Mouse (Mus musculus) forebrain, embryonic 11.5 days (tissue): Measurements from ENCODE around the gene Gucy2c. TPM values are rescaled to one million over a fixed set of nuclear protein-coding genes. Genes with fewer than 3 reads are reported as not detected.

Experiments used
- ATAC-seq: fragments of 200-750 bp; cut with Nextera tagmentation; replicated peaks from 2 replicates; pipeline ENCODE4 v1.8.0; 2017; ENCODE audit warnings: moderate TSS enrichment; ENCODE audit not compliant: low FRiP score
- DNase-seq: peaks from one replicate; pipeline ENCODE4 v3.0.0-alpha.2; 2017; ENCODE audit warnings: low spot score
- H3K27ac ChIP-seq: fragments of 300-500 bp; sonication (generic); 2 replicates; pipeline ENCODE4 v1.5.1; 2014; ENCODE audit warnings: low read depth, low read length
- H3K27me3 ChIP-seq: fragments of 300-500 bp; sonication (generic); 2 replicates; pipeline ENCODE4 v1.6.1; 2014; ENCODE audit warnings: mild to moderate bottlenecking, low read length, mixed read lengths; ENCODE audit not compliant: control insufficient read depth, insufficient read depth
- H3K36me3 ChIP-seq: fragments of 300-500 bp; sonication (generic); 2 replicates; pipeline ENCODE4 v1.6.1; 2014; ENCODE audit warnings: mild to moderate bottlenecking, low read length, moderate library complexity, mixed read lengths; ENCODE audit not compliant: control insufficient read depth, insufficient read depth
- H3K4me1 ChIP-seq: fragments of 300-500 bp; sonication (generic); replicated peaks from 2 replicates; pipeline ENCODE4 v1.6.1; 2014; ENCODE audit warnings: low read length, mixed read lengths; ENCODE audit not compliant: control insufficient read depth, insufficient read depth
- H3K4me2 ChIP-seq: fragments of 300-500 bp; sonication (generic); 2 replicates; pipeline ENCODE4 v1.6.1; 2014; ENCODE audit warnings: low read depth, mild to moderate bottlenecking, low read length, moderate library complexity, mixed read lengths; ENCODE audit not compliant: severe bottlenecking
- H3K4me3 ChIP-seq: fragments of 300-500 bp; sonication (generic); 2 replicates; pipeline ENCODE4 v1.5.1; 2014; ENCODE audit warnings: low read depth, low read length
- H3K9ac ChIP-seq: fragments of 300-500 bp; sonication (generic); 2 replicates; pipeline ENCODE4 v1.6.1; 2014; ENCODE audit warnings: low read length
- H3K9me3 ChIP-seq: fragments of 300-500 bp; sonication (generic); 2 replicates; pipeline ENCODE4 v1.6.1; 2016; ENCODE audit warnings: low read length, mixed read lengths; ENCODE audit not compliant: control insufficient read depth
- WGBS: fragments of 180-500 bp; shearing (Covaris S2); extraction: QIAGEN DNeasy Blood & Tissue Kit; methylation state at CpG from one replicate; pipeline ENCODE4 v1.1.7; 2014; 5-methylcytosine and 5-hydroxymethylcytosine counted together
- polyA plus RNA-seq: library from polyadenylated mRNA; unstranded; fragments of >200 nt; fragmentation: Nextera tagmentation; extraction: Ambion mirVana; gene quantifications from 2 replicates; pipeline ENCODE4 v1.2.1, GENCODE M21; 2014

The Gucy2c gene
- polyA plus RNA-seq, 1 experiment from 2014 or later, result not detected

DNA sequence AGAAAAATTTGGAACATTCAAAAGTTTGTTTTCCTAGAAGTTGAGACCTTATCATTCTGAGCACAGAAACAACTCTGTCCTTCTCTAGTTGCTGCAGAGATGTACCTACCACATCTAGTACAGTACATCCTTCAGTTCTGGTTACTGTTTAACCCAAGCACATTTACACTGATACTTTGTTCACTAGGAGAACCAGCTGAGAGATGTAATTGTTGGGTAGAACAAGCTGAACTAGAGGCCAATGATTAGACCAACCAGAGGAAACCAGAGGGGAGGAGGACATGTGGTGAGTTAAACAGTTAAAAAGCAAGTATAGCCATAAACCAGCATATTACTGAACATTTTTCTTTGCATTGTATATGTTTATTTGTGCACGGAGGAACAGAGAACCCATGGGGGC, 5.2 kb downstream of the Gucy2c start:
- Histone ChIP-seq H3K27ac (no peak overlapping the region), H3K4me2 (no peak overlapping the region), H3K9ac (no peak overlapping the region), H3K4me3 (no peak overlapping the region), H3K36me3 (no peaks in the 10 kb centered on the region), H3K27me3 (no peaks in the 10 kb centered on the region), H3K9me3 (no peaks in the 10 kb centered on the region), H3K4me1 (no peaks in the 10 kb centered on the region)
- 88% methylated on average over 1 of the region's 1 CpGs for WGBS
- DNase-seq (no peak), ATAC-seq (no peak)

DNA sequence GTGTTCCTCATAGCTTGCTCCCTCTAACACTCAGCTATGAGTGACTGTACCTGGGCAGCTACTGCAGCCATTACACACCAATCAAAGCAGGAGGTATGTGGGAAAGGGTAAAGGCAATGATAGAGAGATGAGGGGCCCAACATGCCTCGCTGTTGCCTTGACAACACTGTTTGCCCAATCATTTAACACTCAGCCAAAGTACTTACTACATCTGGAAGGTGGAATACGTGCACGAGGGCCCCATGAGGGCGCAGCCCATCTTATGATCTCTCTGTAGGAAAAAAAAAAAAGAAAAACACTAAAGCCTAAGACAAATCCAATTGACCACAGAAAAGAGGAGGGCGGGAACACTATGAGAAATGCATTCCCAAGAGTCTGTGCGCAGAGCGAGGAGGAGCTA, 11.7 kb downstream of the Gucy2c start:
- Histone ChIP-seq H3K9ac (no peak overlapping the region), H3K27ac (no peak overlapping the region), H3K36me3 (no peaks in the 10 kb centered on the region), H3K4me2 (no peak overlapping the region), H3K9me3 (no peaks in the 10 kb centered on the region), H3K4me3 (no peak overlapping the region), H3K4me1 (no peaks in the 10 kb centered on the region), H3K27me3 (no peaks in the 10 kb centered on the region)
- no peak for ATAC-seq
- DNase-seq, result no peak
- WGBS, result 89% methylated on average over 7 of the region's 7 CpGs

DNA sequence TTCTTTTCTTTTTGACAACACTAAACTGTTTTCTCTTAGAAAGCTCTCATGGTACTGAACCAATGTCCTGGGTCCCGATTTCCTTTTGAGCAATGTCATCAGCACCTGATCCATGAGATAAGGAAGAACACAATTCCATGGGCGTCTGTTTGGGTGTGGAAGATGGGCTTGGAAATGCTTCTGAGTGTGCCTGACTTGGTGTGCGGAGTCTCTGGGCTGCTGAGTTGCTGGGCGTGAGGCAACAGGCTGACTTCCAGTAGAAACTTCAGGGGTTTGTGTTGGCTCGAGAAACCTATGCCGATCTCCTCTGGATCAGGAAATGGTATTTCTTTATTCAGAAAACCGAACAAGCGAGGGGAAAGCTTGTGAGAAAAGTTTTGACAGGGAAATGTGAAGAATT, 12.4 kb downstream of the Gucy2c start:
- Histone ChIP-seq H3K9ac (no peak overlapping the region), H3K4me3 (no peak overlapping the region), H3K27me3 (no peaks in the 10 kb centered on the region), H3K27ac (no peak overlapping the region), H3K4me1 (no peaks in the 10 kb centered on the region), H3K9me3 (no peaks in the 10 kb centered on the region), H3K36me3 (no peaks in the 10 kb centered on the region), H3K4me2 (no peak overlapping the region)
- WGBS, result 85% methylated on average over 8 of the region's 8 CpGs
- ATAC-seq (no peak), DNase-seq (no peak)

DNA sequence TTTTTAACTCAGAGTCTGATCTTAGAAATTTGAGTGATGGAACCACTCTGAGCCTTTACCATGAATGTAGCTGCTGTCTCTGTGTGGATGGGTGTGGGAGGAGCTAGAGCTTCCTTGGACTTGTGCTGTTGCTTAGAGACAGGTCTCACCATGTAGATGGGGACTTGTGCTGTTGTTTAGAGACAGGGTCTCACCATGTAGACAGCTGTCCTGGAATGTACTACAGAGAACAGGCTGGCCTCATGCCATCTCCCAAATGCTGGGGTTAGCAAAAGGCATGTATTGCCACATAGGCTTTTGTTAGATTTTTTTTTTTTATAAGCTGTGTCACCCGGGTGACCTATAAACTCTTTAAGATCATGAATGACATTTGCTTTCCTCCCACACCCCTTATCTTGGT, 17.7 kb downstream of the Gucy2c start:
- H3K9me3 ChIP-seq, result no peaks in the 10 kb centered on the region
- H3K4me3 ChIP-seq, result no peak overlapping the region
- DNase-seq, result no peak
- H3K9ac ChIP-seq, result no peak overlapping the region
- H3K27me3 ChIP-seq, result no peaks in the 10 kb centered on the region
- 93% methylated on average over 1 of the region's 1 CpGs for WGBS
- no peak overlapping the region for H3K27ac ChIP-seq
- H3K4me1 ChIP-seq, result no peaks in the 10 kb centered on the region
- ATAC-seq, result no peak
- H3K4me2 ChIP-seq, result no peak overlapping the region
- no peaks in the 10 kb centered on the region for H3K36me3 ChIP-seq

DNA sequence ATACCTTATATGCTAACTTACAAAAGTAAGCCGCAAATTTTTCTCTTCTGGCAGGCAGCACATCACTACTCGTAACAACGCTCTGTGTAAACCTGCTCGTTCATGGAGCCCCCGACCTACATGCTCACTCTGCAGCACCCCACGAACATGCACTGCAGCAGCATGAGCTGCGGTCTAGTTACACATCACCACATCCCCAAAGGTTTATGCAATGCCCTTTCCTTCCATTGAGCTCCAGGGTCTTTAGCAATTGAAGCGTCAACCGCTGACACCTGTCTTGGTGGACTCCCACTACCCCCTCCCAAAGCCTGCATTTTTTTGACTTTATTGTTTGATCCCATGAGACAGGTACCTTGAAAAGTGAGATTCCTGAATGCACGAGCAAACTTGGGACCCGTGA, 31.0 kb downstream of the Gucy2c start:
- 91% methylated on average over 11 of the region's 11 CpGs for WGBS
- H3K27ac ChIP-seq, result no peak overlapping the region
- H3K4me2 ChIP-seq, result no peak overlapping the region
- H3K27me3 ChIP-seq, result no peaks in the 10 kb centered on the region
- H3K9ac ChIP-seq, result no peak overlapping the region
- DNase-seq, result no peak
- no peak overlapping the region for H3K4me3 ChIP-seq
- ATAC-seq, result no peak
- H3K36me3 ChIP-seq, result no peaks in the 10 kb centered on the region
- no peaks in the 10 kb centered on the region for H3K9me3 ChIP-seq
- no peaks in the 10 kb centered on the region for H3K4me1 ChIP-seq

DNA sequence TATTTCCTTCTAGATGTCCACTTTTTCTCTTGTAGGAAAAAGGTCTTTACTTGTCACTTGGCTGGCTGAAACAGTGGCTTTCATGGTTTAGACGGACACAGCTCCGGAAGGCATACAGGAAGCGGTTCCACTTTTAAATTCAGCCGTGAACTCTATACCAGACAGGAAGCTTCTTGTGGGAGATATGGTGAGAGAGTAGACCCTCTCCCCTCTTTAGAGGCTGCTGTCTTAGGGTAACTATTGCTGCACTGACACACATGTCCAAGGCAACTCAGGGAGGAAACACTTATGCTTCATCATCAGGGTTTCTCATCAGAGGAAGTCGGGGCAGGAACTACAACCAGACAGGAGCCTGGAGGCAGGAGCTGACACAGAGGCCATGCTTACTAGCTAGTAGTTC, 36.0 kb downstream of the Gucy2c start:
- H3K9ac ChIP-seq, result no peak overlapping the region
- ATAC-seq, result no peak
- 88% methylated on average over 5 of the region's 5 CpGs for WGBS
- H3K9me3 ChIP-seq, result no peaks in the 10 kb centered on the region
- no peaks in the 10 kb centered on the region for H3K27me3 ChIP-seq
- no peak overlapping the region for H3K4me2 ChIP-seq
- H3K4me1 ChIP-seq, result no peaks in the 10 kb centered on the region; the same call in 1 of the 2 replicates
- no peaks in the 10 kb centered on the region for H3K36me3 ChIP-seq
- no peak overlapping the region for H3K4me3 ChIP-seq
- no peak for DNase-seq
- no peak overlapping the region for H3K27ac ChIP-seq

DNA sequence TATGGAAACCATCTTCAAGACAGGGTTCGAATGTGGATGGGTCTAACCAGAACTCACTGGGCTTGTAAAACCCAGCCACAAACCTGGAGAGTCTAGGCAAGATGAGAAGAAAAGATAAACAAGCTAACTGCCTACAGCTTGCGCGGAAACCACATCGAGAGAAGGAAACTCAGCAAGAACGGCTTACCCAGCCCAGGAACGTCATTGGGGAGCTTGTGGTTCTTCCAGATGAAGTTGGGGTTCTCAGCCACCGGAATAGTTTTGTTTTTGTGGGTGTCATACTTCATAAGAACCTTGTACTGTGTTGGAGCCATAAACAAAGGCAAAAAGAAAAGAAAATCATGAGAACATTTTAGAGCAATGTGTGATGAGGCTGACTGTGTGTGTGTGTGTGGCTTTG, 37.8 kb downstream of the Gucy2c start:
- Histone ChIP-seq H3K4me2 (no peak overlapping the region), H3K4me1 (no peaks in the 10 kb centered on the region; the same call in 1 of the 2 replicates), H3K27ac (no peak overlapping the region), H3K36me3 (no peaks in the 10 kb centered on the region), H3K4me3 (no peak overlapping the region), H3K9ac (no peak overlapping the region), H3K9me3 (no peaks in the 10 kb centered on the region), H3K27me3 (no peaks in the 10 kb centered on the region)
- 83% methylated on average over 7 of the region's 7 CpGs for WGBS
- no peak for ATAC-seq
- DNase-seq, result no peak

DNA sequence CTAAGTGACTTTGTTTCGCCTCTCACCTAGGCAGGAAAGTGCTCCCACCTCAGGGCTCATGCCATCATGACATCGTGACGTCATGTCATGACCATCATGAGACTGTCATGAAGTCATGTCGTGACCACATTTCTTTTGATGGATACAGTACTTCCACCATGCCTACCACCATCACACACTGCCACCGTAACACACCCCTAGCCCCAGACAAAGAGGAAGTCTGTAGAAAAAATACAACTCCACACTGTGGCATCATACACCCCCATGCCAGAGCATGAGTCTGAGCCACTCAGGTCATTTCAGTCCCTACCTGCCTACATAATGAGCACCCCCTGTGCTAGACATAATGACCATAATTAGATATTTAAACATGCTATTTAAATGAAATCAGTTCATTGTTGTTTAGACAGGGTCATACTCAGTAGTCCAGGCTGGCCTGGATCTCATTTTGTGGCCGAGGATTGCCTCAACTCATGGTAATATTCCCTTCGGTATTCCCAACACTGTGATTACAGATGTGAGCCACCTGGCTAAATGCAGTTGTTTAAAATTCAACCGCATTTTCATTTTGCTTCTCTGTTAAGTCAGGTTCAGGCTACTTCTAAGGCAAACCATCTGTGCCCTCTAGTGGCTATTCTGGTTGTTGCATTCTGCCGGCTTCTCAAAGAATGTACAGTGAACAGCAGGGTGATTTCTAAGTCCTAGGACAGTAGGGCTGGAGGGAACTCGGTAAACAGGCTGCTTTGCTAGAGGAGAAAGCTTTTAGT, 39.0 kb downstream of the Gucy2c start:
- DNase-seq, result peak; percentile 87
- H3K4me3 ChIP-seq, result no peak overlapping the region
- no peak overlapping the region for H3K4me2 ChIP-seq
- no peaks in the 10 kb centered on the region; the same call in 1 of the 2 replicates for H3K4me1 ChIP-seq
- ATAC-seq, result peak; percentile 84
- H3K9me3 ChIP-seq, result no peaks in the 10 kb centered on the region
- H3K27ac ChIP-seq, result no peak overlapping the region
- H3K9ac ChIP-seq, result no peak overlapping the region
- WGBS, result 49% methylated on average over 10 of the region's 10 CpGs
- H3K36me3 ChIP-seq, result no peaks in the 10 kb centered on the region
- no peaks in the 10 kb centered on the region for H3K27me3 ChIP-seq

DNA sequence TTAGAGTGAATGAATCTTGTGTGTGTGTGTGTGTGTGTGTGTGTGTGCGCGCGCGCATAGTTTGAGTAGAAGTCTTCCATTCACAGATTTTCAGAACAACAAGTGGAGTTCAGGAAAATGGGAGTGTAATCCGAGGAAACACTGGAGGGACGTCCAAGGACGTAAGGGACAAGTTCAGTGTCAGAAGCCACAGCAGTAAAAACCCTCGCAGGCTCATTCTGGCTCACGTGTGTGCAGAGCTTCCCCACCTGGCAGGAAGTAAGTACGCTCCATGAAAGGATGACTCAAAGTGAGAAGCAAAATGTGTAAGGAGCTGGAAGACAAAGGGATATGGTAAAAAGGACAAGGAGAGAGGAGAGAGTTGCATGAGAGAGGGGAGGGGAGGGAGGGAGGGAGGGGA, 40.3 kb downstream of the Gucy2c start:
- no peak overlapping the region for H3K4me3 ChIP-seq
- 85% methylated on average over 10 of the region's 10 CpGs for WGBS
- no peaks in the 10 kb centered on the region; the same call in 1 of the 2 replicates for H3K4me1 ChIP-seq
- no peak overlapping the region for H3K27ac ChIP-seq
- no peak for DNase-seq
- no peaks in the 10 kb centered on the region for H3K9me3 ChIP-seq
- H3K27me3 ChIP-seq, result no peaks in the 10 kb centered on the region
- no peaks in the 10 kb centered on the region for H3K36me3 ChIP-seq
- H3K9ac ChIP-seq, result no peak overlapping the region
- H3K4me2 ChIP-seq, result no peak overlapping the region
- ATAC-seq, result no peak
